Mouse (Mus musculus) lung, postnatal 10 days (tissue): ENCODE measurements at regions not wholly inside any gene's neighbourhood (a gene's known extent, or its start where the extent isn't known, plus 50 kb on each side); places are given as distances from the start of the nearest gene placed in this dataset.
"Not testable (repeated sequence)": the region's sequence is repeated elsewhere in the genome, so short reads cannot be mapped to it uniquely, and the experiment has no call there.

ENCODE experiments used
- DNase-seq: peaks from one replicate; pipeline ENCODE4 v3.0.0; 2021

GRCm38 (mm10) chr12:115121899-115122298 lies 925.6 kb upstream of the Zfp386 start:
- no peak for DNase-seq

DNA sequence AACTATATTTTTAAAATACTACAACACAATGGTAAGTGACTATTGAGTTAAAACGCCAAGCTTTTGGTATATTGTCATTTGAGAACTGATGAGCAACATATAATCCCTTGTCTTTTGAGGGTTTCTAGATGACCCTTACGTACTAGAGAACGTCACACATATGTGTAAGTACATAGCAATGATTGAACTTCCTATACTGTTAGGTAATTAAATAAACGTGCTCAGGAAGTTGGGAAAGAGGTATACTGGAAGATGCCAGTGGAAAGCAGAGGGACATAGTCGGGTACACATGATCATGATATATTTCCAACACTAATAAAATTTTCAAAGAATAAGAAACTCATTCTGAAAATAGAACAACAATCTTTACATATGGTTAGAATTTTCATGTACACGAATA lies 914.6 kb upstream of the Zfp386 start:
- DNase-seq, result not testable (repeated sequence)

- DNase-seq, result not testable (repeated sequence)
Measured at GRCm38 (mm10) chr12:115145407-115145806, 902.1 kb upstream of the Zfp386 start.

GRCm38 (mm10) chr12:115146471-115146870 lies 901.1 kb upstream of the Zfp386 start:
- not testable (repeated sequence) for DNase-seq

DNA sequence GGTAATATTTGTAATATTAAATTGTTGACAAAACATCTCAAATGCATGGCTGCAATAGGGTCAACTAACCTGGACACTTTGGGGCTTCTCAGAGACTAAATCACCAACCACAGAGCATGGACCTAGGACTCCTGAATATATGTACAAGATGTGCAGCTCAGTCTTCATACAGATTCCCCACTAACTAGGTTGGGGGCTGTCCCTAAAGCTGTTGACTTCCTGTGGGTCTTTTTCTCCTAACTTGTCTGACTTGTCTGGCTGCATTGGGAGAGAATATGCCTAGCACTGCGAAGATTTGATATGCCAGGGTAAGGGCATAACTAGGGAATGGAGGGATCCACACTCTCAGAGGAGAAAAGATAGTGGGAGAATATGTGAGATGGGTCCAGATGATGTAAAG lies 895.6 kb upstream of the Zfp386 start:
- DNase-seq, result not testable (repeated sequence)

DNA sequence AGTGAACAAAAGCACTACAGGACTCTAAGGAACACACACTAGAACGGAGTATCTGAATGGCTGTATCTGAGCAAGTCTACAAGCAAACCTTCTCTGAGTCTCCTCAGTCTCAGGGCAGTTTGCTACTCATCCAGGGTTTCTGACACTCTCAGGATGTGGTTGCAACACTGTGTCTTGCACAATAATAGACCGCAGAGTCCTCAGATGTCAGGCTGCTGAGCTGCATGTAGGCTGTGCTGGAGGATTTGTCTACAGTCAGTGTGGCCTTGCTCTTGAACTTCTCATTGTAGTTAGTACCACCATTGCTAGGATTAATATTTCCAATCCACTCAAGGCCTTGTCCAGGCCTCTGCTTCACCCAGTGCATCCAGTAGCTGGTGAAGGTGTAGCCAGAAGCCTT lies 889.3 kb upstream of the Zfp386 start:
- DNase-seq, result not testable (repeated sequence)

- not testable (repeated sequence) for DNase-seq
Measured at GRCm38 (mm10) chr12:115158717-115159232, 888.7 kb upstream of the Zfp386 start.

DNA sequence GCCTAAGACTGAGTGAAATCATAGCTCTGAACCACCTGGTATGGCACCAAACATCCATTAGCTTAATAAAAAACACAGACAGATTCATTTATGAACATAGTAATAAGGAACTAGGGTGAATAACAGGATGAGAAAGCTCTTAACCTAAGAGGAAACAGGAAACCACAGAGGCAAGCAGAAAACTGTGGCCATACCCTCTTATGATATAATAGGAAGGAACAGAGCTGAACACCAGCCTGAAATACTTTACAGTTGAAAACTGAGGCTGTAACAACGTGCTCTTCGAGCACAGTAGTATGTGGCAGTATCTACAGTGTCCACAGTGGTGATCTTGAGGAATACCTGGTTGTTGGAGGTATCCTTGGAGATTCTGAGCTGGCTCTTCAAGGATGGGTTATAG lies 882.0 kb upstream of the Zfp386 start:
- DNase-seq, result not testable (repeated sequence)

DNA sequence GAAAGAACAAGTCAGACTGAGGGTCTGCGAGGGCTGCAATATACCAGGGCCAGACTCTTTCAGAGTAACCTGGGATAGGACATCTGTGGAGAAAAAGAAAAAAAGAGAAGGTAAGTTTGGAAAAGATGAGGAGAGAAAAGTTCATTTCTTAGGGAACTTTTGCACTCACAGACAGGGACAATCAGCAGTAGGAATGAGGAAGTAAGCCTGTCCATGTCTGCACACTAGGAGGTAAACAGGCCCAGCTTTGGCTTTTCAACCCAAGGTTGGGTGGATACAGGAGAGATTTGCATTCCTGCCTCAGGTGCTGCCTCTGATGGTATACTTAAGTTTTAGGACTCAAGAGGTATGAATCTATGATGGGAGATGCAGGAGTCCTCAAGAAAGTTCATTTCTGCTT lies 881.5 kb upstream of the Zfp386 start:
- DNase-seq, result not testable (repeated sequence)

DNA sequence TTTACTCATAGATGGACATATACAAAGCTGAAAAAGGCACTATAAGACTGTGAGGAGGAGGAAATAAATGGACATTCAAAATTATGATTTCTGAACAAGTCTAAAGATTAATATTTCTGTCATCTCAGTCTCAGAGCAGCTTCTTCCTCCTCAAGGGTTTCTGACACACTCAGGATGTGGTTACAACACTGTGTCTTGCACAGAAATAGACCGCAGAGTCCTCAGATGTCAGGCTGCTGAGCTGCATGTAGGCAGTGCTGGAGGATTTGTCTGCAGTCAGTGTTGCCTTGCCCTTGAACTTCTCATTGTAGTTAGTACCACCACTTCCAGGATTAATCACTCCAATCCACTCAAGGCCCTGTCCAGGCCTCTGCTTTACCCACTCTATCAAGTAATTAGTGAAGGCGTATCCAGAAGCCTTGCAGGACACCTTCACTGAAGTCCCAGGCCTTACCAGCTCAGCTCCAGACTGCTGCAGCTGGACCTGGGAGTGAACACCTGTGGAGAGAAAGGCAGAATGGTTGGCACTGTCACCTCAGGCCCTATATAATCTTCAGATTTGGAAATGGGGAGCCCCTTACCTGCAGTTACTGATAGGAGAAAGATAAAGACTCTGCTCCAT lies 853.9 kb upstream of the Zfp386 start:
- DNase-seq, result peak; percentile 1

DNA sequence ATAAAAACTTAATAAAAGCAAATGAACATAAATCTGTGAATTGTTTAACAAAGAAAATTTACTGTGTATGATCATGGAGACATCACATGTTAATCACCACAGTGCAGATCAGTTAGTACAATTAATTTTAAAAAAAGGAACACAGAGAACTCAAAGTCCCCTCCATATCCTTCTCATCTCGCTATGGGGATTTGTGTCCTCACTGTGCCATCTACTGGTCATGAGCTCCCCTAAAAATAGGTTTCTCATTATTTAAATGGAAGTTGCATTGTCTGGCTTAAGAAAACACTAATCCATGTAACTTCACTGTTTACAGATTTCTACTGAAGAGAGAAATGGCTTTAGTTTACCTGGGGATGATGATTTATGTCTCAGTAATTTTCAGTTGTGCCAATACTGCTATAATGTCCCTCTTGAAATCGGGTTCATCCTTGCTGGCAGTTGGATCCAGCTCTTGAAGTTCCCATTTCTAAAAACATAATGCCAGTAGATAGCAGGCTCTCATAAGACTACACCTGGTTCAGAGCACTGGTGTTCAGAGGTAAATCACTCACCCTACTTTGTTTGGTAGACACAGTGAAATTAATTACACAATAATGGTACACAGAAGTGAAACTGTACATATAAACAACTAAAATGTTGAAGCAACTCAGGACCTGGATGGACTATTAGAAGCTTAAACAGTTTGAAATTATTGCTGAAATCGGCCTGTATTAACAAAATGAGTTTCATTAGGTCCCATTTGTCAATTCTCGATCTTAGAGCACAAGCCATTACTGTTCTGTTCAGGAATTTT lies 850.0 kb upstream of the Zfp386 start:
- no peak for DNase-seq

- not testable (repeated sequence) for DNase-seq
Measured at GRCm38 (mm10) chr12:115207833-115208448, 839.6 kb upstream of the Zfp386 start.

DNA sequence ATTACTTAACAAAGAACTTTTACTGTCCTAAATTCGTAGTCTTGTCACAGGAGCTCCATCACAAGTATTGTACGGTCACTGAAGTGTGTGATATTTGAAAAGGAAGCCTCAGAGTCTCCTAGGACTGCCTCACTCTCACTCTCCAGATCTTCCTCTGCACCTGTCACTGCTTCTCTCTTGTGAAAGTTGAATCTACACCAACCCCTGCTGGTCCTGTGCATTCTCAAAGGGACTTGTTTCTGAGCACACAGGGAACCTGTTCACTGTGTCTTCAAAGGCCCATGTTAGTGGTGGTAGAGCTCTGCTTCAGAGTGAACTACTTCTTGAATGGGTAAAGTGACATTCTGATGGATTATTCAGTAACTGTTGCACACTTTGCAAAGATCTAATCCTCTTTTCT lies 824.9 kb upstream of the Zfp386 start:
- DNase-seq, result no peak

DNA sequence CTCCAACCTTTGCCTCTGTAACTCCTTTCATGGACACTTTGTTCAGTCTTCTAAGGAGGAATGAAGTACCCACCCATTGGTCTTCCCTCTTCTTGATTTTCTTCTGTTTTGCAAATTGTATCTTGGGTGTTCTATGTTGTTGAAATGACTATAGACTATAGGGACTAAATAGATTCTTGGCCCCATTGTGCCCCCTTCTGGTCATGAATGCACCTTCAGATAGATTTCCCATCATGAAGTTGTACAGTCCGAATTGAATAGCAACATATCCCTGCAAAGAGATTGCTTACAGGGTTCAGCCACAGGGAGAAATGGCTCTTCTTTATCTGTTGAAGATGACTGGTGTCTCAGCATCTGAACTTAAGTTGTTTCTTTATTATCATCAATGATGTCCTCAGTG lies 817.6 kb upstream of the Zfp386 start:
- no peak for DNase-seq

- DNase-seq, result not testable (repeated sequence)
Measured at GRCm38 (mm10) chr12:115242661-115243060, 804.9 kb upstream of the Zfp386 start.

- DNase-seq, result not testable (repeated sequence)
Measured at GRCm38 (mm10) chr12:115247298-115247697, 800.2 kb upstream of the Zfp386 start.

DNA sequence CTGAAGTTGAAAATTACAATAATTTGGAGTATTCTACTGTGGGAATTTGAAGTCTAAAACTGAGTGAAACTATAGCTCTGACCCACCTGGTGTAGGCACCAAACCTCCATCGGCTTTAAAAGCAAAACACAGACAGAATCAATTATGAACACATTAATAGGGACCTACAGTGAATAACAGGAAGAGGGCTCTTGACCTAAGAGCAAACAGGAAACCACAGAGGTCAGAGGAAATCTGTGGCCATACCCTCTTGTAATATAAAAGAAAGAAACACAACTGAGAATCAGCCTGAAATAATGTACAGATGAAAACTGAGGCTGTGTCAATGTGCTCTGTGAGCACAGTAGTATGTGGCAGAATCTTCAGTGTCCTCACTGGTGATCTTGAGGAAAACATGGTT lies 789.7 kb upstream of the Zfp386 start:
- DNase-seq, result no peak

- DNase-seq, result no peak
Measured at GRCm38 (mm10) chr12:115258744-115259143, 788.8 kb upstream of the Zfp386 start.

DNA sequence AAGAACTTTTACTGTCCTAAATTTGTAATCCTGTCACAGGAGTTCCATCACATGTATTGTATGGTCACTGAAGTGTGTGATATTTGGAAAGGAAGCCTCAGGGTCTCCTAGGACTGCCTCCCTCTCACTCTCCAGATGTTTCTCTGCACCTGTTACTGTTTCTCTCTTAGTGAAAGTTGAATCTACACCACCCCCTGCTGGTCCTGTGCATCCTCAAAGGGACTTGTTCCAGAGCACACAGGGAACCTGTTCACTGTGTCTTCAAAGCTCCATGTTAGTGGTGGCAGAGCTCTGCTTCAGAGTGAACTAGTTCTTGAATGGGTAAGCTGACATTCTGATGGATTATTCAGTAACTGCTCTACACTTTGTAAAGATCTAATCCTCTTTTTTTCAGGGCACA lies 785.1 kb upstream of the Zfp386 start:
- DNase-seq, result not testable (repeated sequence)

GRCm38 (mm10) chr12:115276749-115277148 lies 770.8 kb upstream of the Zfp386 start:
- DNase-seq, result not testable (repeated sequence)

DNA sequence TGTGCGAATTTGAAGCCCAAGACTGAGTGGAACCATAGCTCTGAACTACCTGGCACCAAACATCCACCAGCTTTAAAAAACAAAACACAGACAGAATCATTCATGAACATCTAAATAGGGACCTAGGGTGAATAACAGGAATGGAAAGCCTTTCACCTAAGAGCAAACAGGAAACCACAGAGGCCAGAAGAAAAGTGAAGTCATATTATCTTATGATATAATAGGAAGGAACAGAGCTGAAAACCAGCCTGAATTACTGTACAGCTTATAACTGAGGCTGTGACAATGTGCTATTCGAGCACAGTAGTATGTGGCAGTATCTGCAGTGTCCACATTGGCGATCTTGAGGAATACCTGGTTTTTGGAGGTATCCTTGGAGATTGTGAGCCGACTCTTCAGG lies 753.8 kb upstream of the Zfp386 start:
- DNase-seq, result not testable (repeated sequence)

GRCm38 (mm10) chr12:115298041-115298440 lies 749.5 kb upstream of the Zfp386 start:
- DNase-seq, result not testable (repeated sequence)

DNA sequence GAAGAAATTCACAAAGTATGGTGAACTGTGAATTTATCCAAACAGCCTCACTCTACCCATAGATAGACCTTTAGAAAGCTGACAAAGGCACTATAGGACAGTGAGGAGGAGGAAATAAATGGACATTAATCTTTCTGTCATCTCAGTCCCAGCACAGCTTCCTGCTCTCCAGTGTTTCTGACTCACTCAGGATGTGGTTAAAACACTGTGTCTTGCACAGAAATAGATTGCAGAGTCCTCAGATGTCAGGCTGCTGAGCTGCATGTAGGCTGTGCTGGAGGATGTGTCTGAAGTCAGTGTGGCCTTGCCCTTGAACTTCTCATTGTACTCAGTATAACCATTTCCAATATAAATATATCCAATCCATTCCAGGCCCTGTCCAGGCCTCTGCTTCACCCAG lies 735.6 kb upstream of the Zfp386 start:
- no peak for DNase-seq

DNA sequence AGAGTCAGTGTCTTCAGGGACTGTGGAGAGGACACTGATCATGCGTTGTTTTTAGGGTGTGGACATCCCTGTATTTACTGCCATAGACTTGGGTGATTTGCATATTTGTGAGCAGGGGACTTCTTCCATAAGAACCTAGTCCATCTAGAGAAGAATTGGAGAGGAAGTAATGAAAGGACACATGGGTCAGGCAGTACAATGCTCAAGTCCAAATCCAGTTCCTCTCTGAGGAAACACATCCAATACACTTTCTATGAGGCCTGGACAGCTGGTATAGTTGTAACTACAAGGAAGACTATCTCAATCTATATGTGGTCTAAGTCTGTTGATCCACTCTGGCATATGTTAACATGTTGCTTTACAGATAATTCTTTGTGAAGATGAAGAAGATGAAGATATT lies 734.9 kb upstream of the Zfp386 start:
- DNase-seq, result not testable (repeated sequence)
